Mouse (Mus musculus): ENCODE results near the gene Ctsd. TPM values are rescaled to one million over a fixed set of nuclear protein-coding genes. Genes with fewer than 3 reads are reported as not detected.

Gene Ctsd
- total and polyA plus RNA-seq, 3 experiments = 61.2 to 107 (median 104) TPM

GRCm38 (mm10) chr7:142435524-142435923 is 47.7 kb upstream of the Ctsd start:
- in situ Hi-C loops (cut with MboI; ENCODE audit: low pct_ligation_motif_present, low pct_unique_long_range_greater_than_20kb, low sequenced_read_pairs) (loop anchor here (5.0 kb wide), 2 partner anchors 98 to 147 kb away; no protein-coding TSS in a partner anchor), dilution Hi-C loops (cut with MboI; ENCODE audit: extremely low pct_ligation_motif_present, extremely low pct_unique_long_range_greater_than_20kb, low sequenced_read_pairs) (no loop called here)
- TF ChIP-seq ZKSCAN1 (IDR thresholded peaks at IDR 0.05; ENCODE audit: borderline replicate concordance, low read depth, low read length) = no peak
- no peak for TF ChIP-seq TCF12 (IDR thresholded peaks at IDR 0.05; ENCODE audit: low read depth, low read length)
- TF ChIP-seq CTCF (conservative IDR thresholded peaks at IDR 0.05 in 1 of 2, IDR thresholded peaks at IDR 0.05 in 1 of 2; ENCODE audit: low read depth in 2 of 2, low read length in 2 of 2) = peak; percentile 91 to 92
- peak; percentile 96 for TF ChIP-seq SMC3 (IDR thresholded peaks at IDR 0.05; ENCODE audit: low read depth, low read length)
- TF ChIP-seq RCOR1 (conservative IDR thresholded peaks at IDR 0.05; ENCODE audit: low read depth, low read length) = no peak
- no peak for TF ChIP-seq MXI1 (IDR thresholded peaks at IDR 0.05; ENCODE audit: low read depth, low read length)
- peak; percentile 52; the same call in 1 of the 2 replicates for TF ChIP-seq ZC3H11A (IDR thresholded peaks at IDR 0.05; ENCODE audit: low read depth, low read length)
- no peak for TF ChIP-seq SIN3A (IDR thresholded peaks at IDR 0.05; ENCODE audit: low read length)
- peak; percentile 71 for TF ChIP-seq RAD21 (IDR thresholded peaks at IDR 0.05; ENCODE audit: low read depth, low read length)
- no peak for TF ChIP-seq ETS1 (conservative IDR thresholded peaks at IDR 0.05; ENCODE audit: low read depth, low read length)
- no peak for TF ChIP-seq CHD2 (IDR thresholded peaks at IDR 0.05; ENCODE audit: low read length)
- TF ChIP-seq ZNF384 (IDR thresholded peaks at IDR 0.05; ENCODE audit: low read depth, low read length) = no peak
- 0 out of 2 replicates have a peak, but pooled peaks have one; percentile 18 for TF ChIP-seq NELFE (IDR thresholded peaks at IDR 0.05; ENCODE audit: low read depth, low read length)
- TF ChIP-seq JUND (conservative IDR thresholded peaks at IDR 0.05; ENCODE audit: low read depth, low read length) = no peak
- no peak for TF ChIP-seq TBP (conservative IDR thresholded peaks at IDR 0.05; ENCODE audit: low read depth, low read length)
- no peak for TF ChIP-seq MEF2A (IDR thresholded peaks at IDR 0.05; ENCODE audit: borderline replicate concordance, low read depth, low read length)
- no peak for TF ChIP-seq EP300 (IDR thresholded peaks at IDR 0.05; ENCODE audit: low read length)
- Histone ChIP-seq H3K9me3 (replicated peaks; ENCODE audit: low read length) (no peaks in the 10 kb centered on the region), H3K27me3 (replicated peaks) (peaks cover 7% of the 10 kb centered on the region), H3K27ac (ENCODE audit: insufficient read depth, low read depth) (no peak overlapping the region), H3K4me3 (replicated peaks in 1 of 3; ENCODE audit: low read depth in 2 of 3, low read length in 2 of 3, poor library complexity in 1 of 3) (no peak overlapping the region), H3K4me2 (ENCODE audit: insufficient read depth, low read depth, poor library complexity, severe bottlenecking) (no peak overlapping the region), H3K9ac (ENCODE audit: insufficient read depth, low read depth) (no peak overlapping the region), H3K79me2 (replicated peaks; ENCODE audit: control insufficient read depth, extremely low read depth, insufficient read depth, poor library complexity, severe bottlenecking) (no peaks in the 10 kb centered on the region), H3K36me3 (replicated peaks in 1 of 2; ENCODE audit: control insufficient read depth in 1 of 2, insufficient read depth in 1 of 2, low read length in 1 of 2) (no peaks in the 10 kb centered on the region), H3K4me1 (ENCODE audit: control insufficient read depth in 1 of 2, insufficient read depth in 2 of 2) (peaks cover 0 to 5% of the 10 kb centered on the region in 2 experiments; a peak in 2 of 4 replicates)
- peak; percentile 72 for DNase-seq (ENCODE audit: extremely low read depth)

- Histone ChIP-seq H3K27me3 (replicated peaks) (peaks cover 14% of the 10 kb centered on the region), H3K9me3 (replicated peaks; ENCODE audit: low read length) (no peaks in the 10 kb centered on the region), H3K4me2 (ENCODE audit: insufficient read depth, low read depth, poor library complexity, severe bottlenecking) (no peak within 1 kb of the TSS), H3K9ac (ENCODE audit: insufficient read depth, low read depth) (no peak within 1 kb of the TSS), H3K27ac (ENCODE audit: insufficient read depth, low read depth) (no peak within 1 kb of the TSS), H3K36me3 (replicated peaks in 1 of 2; ENCODE audit: control insufficient read depth in 1 of 2, insufficient read depth in 1 of 2, low read length in 1 of 2) (no peaks in the 10 kb centered on the region), H3K79me2 (replicated peaks; ENCODE audit: control insufficient read depth, extremely low read depth, insufficient read depth, poor library complexity, severe bottlenecking) (no peaks in the 10 kb centered on the region), H3K4me1 (ENCODE audit: control insufficient read depth in 1 of 2, insufficient read depth in 2 of 2) (no peaks in the 10 kb centered on the region; a peak in 1 of 4 replicates), H3K4me3 (replicated peaks in 1 of 3; ENCODE audit: low read depth in 2 of 3, low read length in 2 of 3, poor library complexity in 1 of 3) (no peak within 1 kb of the TSS)
- no peak for DNase-seq (ENCODE audit: extremely low read depth)
- no peak for TF ChIP-seq JUN (IDR thresholded peaks at IDR 0.05; ENCODE audit: insufficient read depth, low read depth, low read length)
- TF ChIP-seq RCOR1 (conservative IDR thresholded peaks at IDR 0.05; ENCODE audit: low read depth, low read length) = no peak
- no peak for TF ChIP-seq ZKSCAN1 (IDR thresholded peaks at IDR 0.05; ENCODE audit: borderline replicate concordance, low read depth, low read length)
- no peak for TF ChIP-seq ZMIZ1 (IDR thresholded peaks at IDR 0.05; ENCODE audit: low read depth, low read length)
- no peak for TF ChIP-seq NELFE (IDR thresholded peaks at IDR 0.05; ENCODE audit: low read depth, low read length)
- no peak for TF ChIP-seq E2F4 (IDR thresholded peaks at IDR 0.05; ENCODE audit: insufficient replicate concordance, low read depth, low read length)
- TF ChIP-seq CHD2 (IDR thresholded peaks at IDR 0.05; ENCODE audit: low read length) = no peak
- no peak for TF ChIP-seq ZC3H11A (IDR thresholded peaks at IDR 0.05; ENCODE audit: low read depth, low read length)
- no peak for TF ChIP-seq ZNF384 (IDR thresholded peaks at IDR 0.05; ENCODE audit: low read depth, low read length)
- TF ChIP-seq UBTF (IDR thresholded peaks at IDR 0.05; ENCODE audit: low read depth, low read length) = no peak
- no peak for TF ChIP-seq USF1 (IDR thresholded peaks at IDR 0.05; ENCODE audit: low read depth, low read length)
- dilution Hi-C loops (cut with MboI; ENCODE audit: extremely low pct_ligation_motif_present, extremely low pct_unique_long_range_greater_than_20kb, low sequenced_read_pairs) (no loop called here), in situ Hi-C loops (cut with MboI; ENCODE audit: low pct_ligation_motif_present, low pct_unique_long_range_greater_than_20kb, low sequenced_read_pairs) (no loop called here)
Measured at GRCm38 (mm10) chr7:142434137-142434865, 46.5 kb upstream of the Ctsd start, which contains the start of gene Syt8. TSS of gene Syt8 (plus strand) at chr7:142434850.

All from CH12.LX (cell line).